Mouse (Mus musculus): ENCODE results near the gene Shld1. TPM values are rescaled to one million over a fixed set of nuclear protein-coding genes. Genes with fewer than 3 reads are reported as not detected.

The Shld1 gene
- 1 to 10 TPM; 4.2 to 4.6 TPM for total RNA-seq (2021)
- long read RNA-seq, experiment 1, partial matches to known transcripts, result 3 of 42 reads
- long read RNA-seq, experiment 1, other reads (novel, unspliced or antisense), result 37 of 42 reads
- long read RNA-seq, experiment 2, transcript Shld1-201 (3 exons, 1,076 nt), result major isoform, 7 of 51 reads
- long read RNA-seq, experiment 2, partial matches to known transcripts, result 8 of 51 reads
- long read RNA-seq, experiment 2, other reads (novel, unspliced or antisense), result 36 of 51 reads

DNA sequence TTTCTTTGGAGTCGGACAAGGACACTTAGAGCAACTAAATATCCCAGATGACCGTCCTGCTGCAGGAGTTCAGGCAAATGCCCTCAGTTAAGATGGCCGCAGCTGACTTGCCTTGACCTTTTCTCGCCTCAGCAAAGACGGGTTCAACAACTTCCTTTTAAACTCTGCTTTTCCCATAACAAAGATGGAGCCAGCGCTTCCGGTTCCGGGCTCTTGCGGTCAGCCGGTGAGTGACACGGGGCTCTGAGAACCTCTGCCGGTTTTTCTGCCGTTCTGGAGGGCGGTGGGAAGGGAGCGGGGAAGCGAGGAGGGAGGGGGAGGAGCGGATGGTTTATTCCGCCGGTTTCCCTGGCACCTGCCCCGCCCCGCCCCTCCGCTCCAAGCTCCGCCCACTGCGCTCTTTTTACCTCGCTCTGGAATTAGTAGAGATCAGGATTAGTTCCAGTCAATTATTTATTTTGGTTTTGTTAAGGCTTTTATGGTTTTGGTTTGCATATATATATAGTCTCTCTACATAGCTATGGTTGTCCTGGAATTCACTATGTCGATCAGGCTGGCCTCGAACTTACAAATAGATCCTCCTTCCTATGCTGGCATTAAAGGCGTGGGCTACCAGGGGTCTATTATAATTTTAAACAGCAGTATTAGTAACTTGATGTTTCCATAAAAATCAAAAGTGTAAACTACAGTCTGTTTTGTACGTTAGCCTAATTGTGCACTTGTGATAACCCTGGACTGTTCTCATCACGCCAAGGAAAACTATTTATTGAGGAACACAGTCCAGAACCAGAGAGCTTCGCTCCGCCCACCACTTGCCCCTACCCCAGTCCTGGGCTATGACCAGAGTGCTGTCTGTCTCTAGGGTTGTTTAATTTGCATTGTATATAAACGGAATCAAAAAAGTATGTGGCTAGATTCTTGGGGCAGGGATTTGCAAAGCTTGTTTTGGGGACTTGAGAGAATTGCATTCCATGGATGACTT lies at the start of gene Shld1:
Gene Shld1, plus strand, starts transcription at position 176 of the 982 bp plus-strand sequence.
- intact Hi-C loops (cut with DNase I), result loop anchor here (5.0 kb wide), 1 partner anchor 45 kb away; no protein-coding TSS in a partner anchor
- peak; percentile 78 to 87 for DNase-seq

DNA sequence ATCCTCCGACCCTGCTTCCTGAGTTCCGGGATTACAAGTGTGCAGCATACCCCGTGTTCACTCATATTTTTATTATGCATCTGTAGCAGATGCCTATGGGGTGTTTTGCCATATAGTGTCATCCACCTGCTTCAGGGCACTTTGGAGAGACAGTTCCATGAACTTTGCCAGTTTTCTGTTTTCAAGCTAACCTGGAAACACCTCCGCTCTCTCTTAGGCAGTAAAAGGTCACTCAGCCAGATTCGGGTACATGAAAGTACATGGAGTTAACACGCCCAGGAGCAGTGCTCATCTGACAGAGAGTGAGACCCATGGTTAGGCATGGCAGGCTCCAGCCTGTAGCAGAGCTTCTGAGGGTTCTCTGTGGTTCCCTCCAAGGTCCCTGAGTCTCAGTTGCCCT lies 48.4 kb upstream of the Shld1 start:
- DNase-seq, result no peak
- intact Hi-C loops (cut with DNase I), result loop anchor here (10.0 kb wide), 1 partner anchor 54 kb away; the partner anchor contains the start of gene Gpcpd1

DNA sequence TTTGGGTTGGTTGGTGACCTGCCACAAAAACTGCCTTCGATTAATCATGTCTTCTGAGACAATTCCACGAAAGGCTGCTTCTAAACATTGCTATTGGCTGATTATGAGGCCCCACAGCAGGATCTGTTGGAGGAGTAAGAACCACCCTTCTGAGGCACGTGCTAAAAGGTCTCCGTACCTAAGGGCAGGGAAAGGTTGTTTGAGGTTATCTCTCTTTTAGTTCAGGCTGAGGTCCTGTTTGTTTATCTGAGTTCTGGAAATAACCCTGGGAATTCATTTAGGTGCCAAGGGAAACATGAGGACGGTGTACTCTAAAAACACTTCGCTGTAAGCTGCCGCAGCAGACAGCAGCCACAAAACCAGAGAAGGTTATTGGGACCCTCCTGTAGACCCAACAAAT lies 47.4 kb upstream of the Shld1 start:
- intact Hi-C loops (cut with DNase I), result loop anchor here (10.0 kb wide), 1 partner anchor 55 kb away; the partner anchor contains the start of gene Gpcpd1
- no peak for DNase-seq

DNA sequence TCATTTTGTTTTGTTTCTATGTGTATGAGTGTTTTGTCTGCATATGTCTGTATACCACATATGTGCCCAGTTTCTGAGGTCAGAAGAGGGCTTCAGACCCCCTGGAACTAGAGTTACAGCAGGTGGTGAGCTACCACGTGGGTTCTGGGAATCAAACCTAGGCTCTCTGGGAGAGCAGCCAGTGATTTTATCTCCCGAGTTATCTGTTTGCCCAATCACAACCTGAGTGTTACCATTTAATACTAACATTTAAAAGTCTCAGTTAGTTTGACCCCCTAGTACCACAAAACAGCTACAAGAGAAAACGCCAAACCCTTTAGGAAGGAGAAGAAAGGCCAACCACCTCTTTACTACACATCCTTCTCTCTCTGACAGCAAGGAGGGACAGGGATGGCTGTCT lies 45.5 kb upstream of the Shld1 start:
- intact Hi-C loops (cut with DNase I), result loop anchor here (5.0 kb wide), 1 partner anchor 46 kb away; the partner anchor contains the start of gene Shld1
- DNase-seq, result no peak

DNA sequence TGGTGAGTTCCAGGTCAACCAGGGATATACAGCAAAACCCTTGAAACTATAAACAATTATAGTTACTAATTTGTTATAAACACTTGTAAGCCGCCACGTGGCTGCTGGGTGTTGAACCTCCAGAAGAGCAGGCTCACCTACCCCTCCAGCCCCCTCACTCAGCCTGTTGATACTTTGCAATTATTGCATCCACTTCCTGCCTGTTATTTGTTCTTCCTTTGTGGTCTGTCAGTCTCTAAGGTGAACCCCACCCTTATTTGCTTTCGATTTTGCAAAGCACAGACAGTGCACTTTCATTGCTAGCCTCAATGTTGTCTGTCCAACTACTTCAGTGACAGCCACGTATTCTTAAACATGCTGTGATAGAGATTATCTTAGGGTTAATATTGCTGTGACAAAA lies 43.6 kb upstream of the Shld1 start:
- no peak for DNase-seq
- intact Hi-C loops (cut with DNase I), result loop anchor here (5.0 kb wide), 1 partner anchor 44 kb away; the partner anchor contains the start of gene Shld1

DNA sequence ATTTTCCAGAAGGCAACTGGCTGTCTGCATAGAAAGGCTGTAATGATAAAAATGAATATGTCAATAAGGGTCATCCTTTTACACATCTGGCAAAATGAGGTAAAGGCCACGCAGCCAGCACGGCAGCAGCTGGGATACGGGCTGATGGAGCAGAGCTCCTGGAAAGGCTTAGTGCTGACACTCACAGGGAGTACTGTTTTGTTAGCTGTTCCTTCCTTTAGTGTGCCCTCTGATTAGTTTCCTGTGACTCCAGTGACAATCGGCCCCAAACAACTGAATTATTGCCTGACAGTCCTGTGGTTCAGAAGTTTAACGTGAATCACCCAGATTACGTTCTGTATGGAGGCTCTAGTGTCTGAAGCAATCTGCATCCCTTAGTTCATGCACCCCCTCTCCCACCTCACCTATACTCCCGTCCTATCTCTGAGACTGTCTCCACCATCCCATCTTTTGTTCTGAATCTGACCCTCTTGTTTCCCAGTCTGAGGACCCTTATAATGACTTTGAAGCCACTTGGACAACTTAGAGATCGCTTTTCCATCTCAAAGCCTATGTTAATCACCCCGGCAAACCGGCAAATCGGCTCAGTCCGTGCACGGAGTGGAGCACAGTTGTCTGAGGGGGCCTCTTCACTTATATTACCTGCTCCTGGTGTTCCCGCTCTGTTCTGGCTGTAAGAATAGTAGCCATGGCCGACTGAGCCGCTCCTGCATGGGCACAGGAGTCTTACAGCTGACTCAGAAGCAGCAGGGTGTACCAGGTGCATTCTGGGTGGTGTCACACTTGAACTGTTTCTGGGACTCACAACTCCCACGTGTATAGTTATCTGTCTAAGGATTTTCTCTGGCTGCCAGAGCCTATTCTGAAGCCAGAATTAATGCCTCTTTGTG lies 39.6 kb upstream of the Shld1 start:
- no peak for DNase-seq
- intact Hi-C loops (cut with DNase I), result no loop called here

DNA sequence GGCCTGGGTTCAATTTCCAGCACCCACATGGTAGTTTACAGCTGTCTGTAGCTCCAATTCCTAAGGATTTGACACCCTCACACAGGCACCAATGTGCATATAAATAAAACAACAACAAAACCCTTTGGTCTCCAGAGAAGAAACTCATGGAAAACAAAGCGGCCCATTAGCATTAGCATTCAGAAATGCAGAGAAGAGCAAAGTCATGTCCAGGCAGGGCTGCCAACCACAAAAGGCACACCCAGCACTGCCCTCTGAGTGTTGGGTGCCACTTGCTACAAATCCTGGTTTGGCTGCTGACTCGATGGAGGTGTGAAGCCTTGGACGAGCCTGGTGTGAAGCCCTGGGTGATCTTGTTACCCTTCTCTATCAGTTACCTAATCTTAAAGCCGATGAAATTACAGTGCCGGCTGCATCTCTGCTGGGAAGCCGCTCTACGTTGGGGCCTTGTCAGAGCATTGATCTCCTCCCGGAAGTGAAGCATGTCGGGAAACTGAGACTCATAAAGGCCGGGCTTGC lies 37.3 kb upstream of the Shld1 start:
- no peak for DNase-seq
- intact Hi-C loops (cut with DNase I), result no loop called here

DNA sequence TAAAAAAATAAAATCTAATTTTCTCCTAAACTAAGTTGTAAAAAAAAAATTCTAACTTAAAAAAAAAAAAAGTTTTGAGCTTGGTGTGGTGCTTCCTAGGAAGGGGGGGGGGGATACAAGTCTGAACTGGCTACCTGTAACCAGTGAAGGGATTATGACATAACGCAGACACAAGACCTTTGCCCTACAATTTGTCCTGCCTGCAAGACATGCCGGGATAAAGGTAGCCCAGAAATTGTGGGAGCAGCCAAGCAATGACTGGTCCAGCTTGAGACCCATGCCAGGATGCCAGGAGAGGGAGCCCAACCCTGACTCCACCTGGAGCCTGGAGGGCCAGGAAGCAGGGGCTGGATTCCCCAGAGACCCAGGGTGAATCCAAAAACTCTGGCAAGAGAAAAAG lies 36.2 kb upstream of the Shld1 start:
- intact Hi-C loops (cut with DNase I), result no loop called here
- DNase-seq, result no peak

DNA sequence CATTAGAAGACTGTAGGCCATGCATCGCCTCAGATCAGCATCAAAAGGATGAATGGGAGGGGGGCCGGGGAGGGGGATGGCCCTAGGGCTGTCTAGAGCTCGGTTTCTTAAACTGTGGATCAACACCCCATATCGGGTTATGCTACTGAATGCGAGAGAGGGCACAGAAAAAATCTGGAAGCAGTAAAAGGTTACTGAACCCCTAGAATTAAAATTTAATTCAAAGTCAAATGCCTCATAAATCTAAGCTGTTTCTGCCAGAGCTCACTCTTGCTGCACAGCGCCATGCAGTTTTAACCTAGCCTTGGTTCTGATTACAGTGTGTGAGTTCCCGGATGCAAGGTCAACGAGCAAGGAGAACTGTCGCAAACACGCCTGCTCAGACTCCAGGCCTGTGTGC lies 34.3 kb upstream of the Shld1 start:
- DNase-seq, result no peak
- intact Hi-C loops (cut with DNase I), result loop anchor here (2.0 kb wide), 1 partner anchor 76 kb away; no protein-coding TSS in a partner anchor

DNA sequence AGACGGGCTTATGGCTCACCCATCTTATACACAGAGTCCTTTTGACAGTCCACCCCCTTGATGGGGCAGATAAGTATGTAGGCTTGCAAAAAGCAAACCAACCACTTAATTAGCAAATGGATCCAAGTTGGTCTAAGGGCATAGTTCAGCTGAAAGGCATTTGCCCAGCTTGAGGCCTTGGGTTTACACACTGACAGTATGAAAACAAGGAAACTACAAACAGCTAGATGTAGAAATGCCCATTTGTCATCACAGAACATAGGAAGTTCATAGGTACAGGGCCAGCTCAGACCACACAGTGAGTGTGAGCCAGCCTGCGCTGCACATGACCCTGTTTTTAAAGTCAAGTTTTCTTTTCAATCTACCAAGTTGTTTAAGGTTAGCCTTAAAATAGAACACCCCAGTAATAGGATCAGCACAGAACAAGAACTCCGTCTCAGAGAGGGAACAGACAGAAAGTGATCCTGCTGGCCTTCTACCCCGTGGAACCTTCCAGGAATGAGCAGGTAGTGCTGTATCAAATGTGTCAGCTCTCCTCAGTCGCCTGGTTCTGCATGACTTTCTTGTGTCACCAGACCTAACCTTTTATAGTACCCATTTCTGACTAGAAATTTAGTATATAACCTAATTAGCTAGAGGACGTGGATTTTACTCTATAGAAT lies 31.8 kb upstream of the Shld1 start:
- no peak for DNase-seq
- intact Hi-C loops (cut with DNase I), result no loop called here

DNA sequence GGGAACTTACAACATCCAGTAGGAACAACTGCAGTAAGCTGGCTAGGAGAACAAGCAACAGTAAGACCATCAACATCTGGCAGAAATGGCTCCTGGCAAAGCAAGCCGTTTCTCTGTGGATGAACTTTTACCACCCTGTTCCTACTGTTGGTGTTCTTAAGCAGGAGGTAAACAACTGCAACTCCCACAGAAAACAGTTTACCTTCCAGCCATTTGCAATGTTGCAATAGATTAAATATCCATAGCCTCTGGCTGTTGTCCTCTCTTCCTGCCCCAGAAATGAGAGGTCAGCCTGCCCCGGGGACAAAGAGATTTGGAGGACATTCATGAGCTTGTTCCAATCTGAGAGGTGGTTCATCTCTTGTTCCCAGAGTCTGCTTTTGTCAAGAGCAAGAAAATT lies 29.5 kb upstream of the Shld1 start:
- intact Hi-C loops (cut with DNase I), result no loop called here
- DNase-seq, result no peak

DNA sequence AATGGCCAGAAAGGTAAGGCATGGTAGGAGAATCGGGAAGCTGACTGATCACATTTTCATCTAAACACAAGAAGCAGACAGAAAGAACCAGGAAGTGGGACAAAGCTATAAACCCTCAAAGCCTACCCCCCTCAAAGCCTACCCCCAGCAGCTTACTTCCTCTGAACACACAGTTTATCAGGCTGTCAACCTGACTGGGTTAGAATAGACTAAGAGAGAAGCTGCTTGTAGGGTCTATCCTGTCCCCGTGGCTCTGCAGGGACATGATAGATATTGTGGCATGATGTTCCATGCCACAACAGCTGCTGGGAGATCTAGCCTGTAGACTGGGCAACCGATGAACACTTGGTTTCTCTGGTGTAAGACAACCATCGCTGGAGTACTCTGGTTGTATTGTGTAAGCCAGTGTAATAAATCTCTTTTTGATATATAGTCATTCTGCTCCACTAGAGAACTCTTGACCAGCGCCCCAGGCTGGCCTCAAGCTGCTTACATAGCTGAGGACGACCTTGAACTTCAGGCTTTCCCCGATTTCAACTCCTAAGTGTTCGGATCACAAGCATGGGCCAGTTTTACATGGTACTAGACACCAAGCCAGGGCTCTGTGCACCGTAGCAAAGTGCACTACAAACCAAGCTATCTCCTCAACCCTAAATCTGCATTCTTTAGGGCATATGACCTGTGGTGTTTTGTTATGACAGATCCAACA lies 28.2 kb upstream of the Shld1 start:
- intact Hi-C loops (cut with DNase I), result no loop called here
- no peak for DNase-seq

DNA sequence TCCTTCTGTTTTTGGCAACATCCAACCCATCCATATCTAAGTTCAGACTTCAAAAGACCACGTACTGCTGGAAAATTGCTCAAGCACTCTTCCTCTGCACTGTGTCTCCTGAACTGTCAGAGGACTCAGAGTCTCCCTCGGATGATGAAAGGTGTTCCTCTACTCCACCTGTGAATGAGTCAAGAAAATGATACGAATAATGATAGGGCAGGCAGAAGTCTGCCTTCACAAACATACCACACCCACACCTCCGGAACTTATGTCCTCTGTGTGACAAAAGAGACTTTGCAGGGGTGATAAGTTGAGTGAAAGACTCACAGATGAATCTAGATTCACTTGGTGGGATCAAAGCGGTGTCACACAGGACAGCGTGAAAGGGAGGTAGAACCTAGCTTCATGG lies 17.6 kb upstream of the Shld1 start:
- intact Hi-C loops (cut with DNase I), result no loop called here
- no peak for DNase-seq

DNA sequence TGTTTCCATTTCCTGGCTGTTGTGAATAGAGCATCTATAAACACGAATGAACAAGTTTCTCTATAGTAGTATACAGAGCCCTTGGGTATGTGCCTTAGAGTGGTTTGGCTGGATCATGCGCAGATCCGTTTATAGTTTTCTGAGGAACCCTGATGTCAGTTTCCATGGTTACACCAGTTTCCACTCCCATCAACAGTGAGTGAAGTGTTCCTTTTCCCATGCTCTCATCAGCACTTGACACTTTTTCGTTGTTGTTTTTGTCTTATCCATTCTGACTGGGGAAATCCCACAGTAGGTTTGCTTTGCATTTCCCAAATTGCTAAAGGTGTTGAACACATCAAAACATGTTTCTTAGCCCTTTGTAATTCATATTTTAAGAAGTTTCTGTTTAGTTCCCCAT lies 16.4 kb upstream of the Shld1 start:
- intact Hi-C loops (cut with DNase I), result no loop called here
- DNase-seq, result no peak

DNA sequence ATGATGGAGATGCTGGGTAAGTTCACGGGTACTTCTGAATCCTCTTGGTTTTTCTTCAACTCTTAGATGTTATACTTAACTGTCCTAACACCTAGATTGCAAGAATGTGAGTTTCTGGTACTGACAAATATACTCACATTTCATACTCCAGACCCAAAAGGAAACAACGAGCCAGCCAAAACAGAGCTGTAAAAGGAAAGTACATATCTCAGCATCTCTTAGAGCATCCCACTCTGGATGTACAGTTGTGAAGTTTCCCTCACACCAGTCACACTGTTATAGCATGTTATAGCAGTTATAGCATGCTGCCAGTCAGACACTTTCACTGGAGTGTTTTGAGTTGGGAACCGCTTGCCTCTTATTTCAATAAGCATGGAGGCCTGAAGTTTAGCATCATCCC lies 14.6 kb upstream of the Shld1 start:
- intact Hi-C loops (cut with DNase I), result no loop called here
- DNase-seq, result no peak

DNA sequence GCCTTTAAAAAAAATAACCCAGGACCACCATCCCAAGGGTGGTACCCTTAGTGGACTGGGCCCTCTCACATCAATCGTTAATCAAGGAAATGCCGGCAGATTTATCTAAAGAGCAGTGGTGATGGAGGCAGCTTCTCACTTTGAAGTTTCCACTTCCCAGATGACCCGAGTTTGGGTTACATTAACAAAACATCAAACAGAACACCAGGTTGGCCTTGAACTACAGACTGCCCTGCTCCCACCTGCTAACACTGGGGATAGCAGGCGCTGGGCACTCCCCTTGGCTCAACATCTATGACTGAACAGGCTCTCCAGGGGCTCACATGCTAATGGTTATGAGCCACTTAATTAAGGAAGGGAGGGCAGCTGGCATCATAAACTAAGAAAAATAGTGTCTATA lies 10.6 kb upstream of the Shld1 start:
- no peak for DNase-seq
- intact Hi-C loops (cut with DNase I), result no loop called here

DNA sequence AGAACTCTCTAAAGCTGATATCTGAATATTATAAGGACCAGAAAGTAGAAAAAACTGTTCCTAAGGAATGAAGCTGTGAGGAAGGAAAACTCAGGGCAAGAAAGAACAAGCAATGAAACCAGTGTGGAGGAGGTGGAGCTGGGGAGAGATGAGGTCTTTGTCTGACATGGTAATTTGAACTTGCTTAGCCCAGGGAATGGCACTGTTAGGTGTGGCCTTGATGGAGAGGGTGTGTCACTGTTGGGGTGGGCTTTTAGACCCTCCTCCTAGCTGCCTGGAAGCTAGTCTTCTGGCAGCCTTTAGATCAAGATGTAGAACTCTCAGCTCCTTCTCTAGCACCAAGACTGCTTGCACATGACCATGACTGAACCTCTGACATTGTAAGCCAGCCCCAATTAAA lies 1.7 kb upstream of the Shld1 start:
- intact Hi-C loops (cut with DNase I), result loop anchor here (5.0 kb wide), 1 partner anchor 43 kb away; no protein-coding TSS in a partner anchor

DNA sequence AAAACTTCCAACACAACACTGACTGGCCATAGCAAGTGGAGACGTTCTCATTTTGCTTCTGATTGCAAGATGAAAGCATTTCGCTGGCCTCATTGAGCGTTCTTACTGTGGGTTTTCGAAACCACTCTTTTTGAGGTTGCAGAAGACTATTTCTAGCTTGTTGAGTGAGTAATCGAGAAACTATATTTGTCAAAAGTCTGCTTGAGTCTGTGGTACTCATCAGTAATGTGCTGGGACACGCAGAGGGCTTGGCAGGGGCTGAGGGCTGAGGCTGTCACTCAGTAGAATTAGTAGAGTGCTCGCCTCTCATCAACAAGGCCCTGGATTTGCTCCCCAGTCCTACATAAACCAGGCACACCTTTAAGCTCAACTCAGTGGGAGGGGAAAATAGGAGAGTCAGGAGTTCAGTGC lies 1.9 kb downstream of the Shld1 start:
- intact Hi-C loops (cut with DNase I), result loop anchor here (1.0 to 5.0 kb wide), 2 partner anchors 46 to 112 kb away; no protein-coding TSS in a partner anchor
- no peak for DNase-seq

More for the DNA sequence above, 1.7 kb upstream of the Shld1 start:
- no peak for DNase-seq

DNA sequence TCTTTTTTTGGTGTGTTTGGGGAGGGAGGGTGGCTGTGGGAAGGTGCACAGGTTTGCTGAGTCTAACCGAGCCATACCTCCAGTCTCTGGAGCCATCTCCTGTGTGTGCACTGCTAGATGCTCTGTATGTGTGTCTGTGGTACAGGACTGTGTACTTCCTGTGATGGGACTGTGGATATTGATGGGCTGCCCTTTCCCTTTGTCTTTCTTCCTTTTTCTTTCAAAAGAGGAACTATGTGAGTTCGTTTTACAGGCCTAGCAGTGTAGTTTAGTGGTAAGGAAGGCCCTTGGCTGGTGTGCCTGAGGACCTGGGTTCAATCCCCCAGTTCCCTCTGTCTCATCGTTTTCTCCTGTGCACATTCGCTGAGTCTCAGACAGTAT lies 2.4 kb downstream of the Shld1 start:
- DNase-seq, result no peak
- intact Hi-C loops (cut with DNase I), result loop anchor here (1.0 to 5.0 kb wide), 2 partner anchors 47 to 113 kb away; no protein-coding TSS in a partner anchor
